Mouse (Mus musculus) embryonic fibroblast, embryonic 13.5 days (primary cell): ENCODE measurements around the gene Ric3.
"Not testable (repeated sequence)": the region's sequence is repeated elsewhere in the genome, so short reads cannot be mapped to it uniquely, and the experiment has no call there.

Source experiments
- CTCF ChIP-seq: IDR thresholded peaks from 2 replicates; pipeline ENCODE4 v1.5.1; 2011; ENCODE audit warnings: mild to moderate bottlenecking, control low read depth, low read length, moderate library complexity, borderline replicate concordance; ENCODE audit not compliant: insufficient read depth
- POLR2A ChIP-seq: IDR thresholded peaks from 2 replicates; pipeline ENCODE4 v1.6.1; 2011; ENCODE audit warnings: low read depth, mild to moderate bottlenecking, control low read depth, low read length, moderate library complexity

GRCm38 (mm10) chr7:109115488-109115887 lies 32.4 kb upstream of the Ric3 start:
- TF ChIP-seq CTCF, POLR2A: not testable (repeated sequence)
